Mouse (Mus musculus) monocyte, adult 2 months (primary cell): ENCODE measurements around the gene Acot11.
"Not testable (repeated sequence)": the region's sequence is repeated elsewhere in the genome, so short reads cannot be mapped to it uniquely, and the experiment has no call there.

Experiments used
- DNase-seq, 2 experiments: peaks; one replicate each; pipeline ENCODE4 v3.0.0; 2022; ENCODE audit warnings: low spot score in 2 of 2, low read depth in 1 of 2

Acot11 gene

DNA sequence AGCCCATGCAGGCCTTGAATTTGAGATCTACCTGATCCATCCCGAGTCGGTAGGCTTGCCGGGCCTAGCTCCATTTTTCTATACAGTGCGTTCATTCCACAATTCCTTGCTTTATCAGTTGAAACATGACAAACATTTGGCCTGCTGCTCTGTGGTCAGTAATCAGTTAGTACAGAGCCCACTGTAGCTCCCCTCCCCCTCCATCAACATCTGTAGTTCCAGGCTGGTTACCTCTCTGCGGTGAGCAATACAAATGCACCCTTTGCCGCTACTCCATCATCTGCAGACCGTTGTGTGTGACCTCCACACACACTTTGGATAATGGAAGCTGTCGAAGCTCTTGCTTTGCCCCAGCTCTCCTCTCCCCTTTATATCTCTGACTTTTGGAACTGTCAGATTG lies 6.4 kb upstream of the Acot11 start:
- DNase-seq: no peak

DNA sequence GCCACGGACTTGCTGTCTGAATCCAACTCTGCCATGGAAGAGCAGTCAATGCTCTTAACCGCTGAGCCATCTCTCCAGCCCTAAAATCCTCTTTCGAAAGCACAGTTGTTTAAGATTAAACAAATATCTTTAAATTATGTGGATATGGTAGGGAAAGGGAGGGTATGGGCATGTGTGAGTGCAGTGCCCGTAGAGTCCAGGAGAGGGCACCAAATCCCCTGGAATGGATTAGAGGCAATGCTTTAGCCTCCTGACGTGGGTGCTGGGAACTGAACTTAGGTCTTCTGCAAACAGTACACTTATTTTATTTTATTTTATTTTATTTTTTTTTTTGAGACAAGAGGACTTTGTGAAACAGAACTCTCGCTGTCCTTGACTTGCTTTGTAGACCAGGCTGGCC lies 5.2 kb upstream of the Acot11 start:
- DNase-seq: no peak

DNA sequence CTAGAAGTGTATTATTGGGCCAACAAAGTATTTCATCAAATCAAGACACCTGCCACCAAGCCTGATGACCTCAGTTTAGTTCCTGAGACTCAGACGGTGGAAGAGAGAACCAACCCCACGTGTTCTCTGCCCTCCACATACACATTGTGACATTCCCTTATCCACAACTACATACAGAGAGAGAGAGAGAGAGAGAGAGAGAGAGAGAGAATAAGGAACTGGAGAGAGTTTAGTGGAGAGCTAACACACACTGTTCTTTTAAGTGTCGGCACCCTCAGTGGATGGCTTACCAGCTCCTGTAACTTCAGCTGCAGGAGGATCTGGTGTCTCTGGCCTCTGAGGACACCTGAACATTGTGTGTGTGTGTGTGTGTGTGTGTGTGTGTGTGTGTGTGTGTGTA lies 2.5 kb upstream of the Acot11 start:
- no peak for DNase-seq

DNA sequence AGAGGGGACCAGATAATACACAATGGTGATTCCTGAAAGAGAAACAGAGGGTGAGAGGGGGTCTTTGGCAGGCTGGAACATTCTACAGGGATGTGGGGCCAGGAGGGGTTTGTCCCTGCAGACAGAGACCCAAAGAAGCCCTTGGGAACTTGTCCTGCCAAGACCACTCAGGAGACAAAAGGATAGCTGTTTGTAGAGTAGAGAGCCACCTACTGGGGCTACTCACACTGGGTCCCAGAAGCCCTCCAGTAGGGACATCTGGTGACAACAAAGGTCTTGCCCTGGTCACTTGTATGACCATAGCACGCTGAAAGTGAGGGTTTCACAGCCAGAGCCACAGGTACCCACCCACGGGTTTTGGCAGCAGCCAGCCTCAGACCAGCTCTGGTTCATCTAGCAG lies 1.1 kb upstream of the Acot11 start:
- no peak for DNase-seq

DNA sequence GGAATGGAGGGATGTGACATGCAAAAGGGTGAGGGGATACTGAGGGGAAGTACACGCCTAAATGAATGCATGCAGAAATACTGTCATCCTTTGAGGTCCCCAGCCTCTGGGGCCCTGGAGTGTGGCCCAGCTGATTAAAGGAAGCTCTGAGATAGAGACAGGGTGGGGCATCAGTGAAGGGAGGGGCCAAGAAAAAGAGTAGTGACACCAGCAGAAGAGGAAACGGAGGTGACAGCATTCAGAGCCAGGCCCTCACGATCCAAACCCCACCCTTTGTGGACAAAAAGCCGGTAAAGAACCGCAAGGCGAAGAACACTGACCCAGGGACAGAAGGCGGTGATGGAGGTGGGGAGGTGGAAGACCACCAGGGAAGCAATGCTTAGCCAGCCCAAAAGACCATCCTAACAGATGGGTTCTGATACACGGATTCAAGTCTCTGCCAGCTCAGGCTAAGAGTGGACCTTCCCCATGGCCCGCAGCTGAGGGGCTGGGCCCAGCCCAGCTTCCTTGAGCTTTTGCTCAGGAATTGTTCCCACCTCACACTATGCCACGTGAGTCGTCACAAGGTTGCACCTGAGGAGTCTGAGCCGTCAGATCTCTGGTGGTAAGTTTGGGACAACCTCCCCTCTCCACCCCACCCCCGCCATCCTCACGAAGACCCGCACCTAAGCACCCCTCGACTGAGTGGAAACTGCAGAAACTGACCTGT lies 443 bp downstream of the Acot11 start:
- peak; percentile 37 to 52 for DNase-seq

DNA sequence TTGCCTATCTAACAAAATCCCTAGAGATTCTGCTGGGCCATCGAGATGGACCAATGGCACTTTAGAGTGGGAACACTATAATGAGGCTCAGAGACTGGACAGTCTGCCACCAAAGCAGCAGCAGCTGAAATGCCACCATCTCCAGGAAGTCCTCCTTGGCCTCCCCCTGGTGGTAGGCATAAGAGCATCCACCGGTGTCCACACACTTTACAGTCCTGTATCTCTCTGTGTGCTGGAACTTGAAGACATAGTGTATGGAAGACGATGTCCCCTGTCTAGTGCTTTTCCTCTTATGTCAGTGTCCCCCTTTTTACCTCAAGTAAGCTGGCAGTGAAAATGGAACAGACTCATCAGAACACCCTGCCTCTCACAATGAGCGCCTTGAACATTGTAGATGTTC lies 1.0 kb downstream of the Acot11 start:
- DNase-seq: no peak

DNA sequence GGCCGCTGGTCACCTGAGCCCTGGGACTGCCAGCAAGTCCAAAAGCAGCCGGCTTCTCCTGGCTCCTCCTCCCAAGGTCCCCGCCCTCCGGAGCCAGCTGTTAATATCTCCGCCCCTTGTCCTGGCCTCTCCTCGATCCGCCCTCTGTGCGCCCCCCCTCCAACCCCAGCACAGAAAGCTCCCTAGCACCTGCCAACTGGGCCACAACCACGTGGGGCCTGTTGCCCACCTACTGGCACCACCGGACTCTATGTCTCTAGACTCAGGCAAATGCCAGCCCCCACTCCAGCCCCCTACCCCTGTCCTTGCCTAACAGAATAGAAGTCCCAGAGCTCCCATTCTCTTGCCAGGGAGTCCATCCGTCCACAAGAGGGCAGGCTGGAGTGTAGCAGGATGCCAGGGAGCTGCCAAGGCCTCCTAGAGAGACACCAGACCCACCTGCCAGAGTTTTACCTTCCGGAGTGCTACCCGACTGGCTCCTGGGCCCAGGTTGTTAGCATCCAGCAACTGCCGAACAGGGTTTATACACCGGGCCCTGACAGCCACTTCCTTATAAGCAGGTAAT lies 4.9 kb downstream of the Acot11 start:
- no peak for DNase-seq

DNA sequence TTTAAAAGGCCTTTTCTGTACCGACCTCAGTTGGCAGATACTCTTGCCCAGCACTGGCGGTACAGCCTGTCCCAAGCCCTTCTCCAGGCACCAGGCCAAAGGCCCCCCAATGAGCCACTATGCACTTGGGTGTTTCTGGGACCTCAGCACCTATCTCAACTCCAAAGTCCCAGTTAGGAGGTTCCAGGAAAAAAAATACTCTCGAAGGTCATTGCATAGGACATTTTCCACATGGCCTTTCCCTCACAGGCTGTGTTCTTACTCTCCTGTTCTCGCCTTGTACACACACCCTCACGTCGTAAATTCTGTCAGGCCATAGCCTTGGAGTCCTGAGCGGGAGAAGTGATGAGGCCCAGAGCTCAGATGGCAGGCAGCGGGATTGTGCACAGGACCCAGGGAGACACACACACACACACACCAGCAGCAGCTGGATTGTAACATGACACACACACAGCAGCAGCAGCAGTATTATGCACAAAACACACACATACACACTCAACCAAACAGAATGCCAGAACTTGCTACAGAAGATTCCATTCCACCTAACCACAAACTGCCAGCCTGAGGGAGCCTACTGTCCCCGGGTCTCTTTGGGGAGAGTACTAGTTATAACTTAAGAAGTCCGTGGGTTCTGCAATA lies 5.8 kb downstream of the Acot11 start:
- DNase-seq: no peak

DNA sequence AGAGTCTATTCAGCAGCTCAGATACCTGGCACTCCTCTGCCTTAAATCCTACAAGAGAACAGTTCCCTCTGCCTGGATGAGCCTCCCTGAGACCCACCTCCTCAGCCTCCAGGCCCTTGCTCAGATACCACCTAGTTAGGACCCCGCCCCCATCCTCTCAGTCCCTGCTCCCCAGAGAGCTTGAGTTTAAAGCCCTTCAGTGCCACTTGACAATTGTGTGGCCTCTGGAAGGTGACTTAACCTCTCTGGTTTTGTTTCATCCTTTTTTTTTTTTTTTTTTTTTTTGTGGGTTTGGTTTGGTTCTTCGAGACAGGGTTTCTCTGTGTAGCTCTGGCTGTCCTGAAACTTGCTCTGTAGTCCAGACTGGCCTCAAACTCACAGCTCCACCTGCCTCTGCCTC lies 9.5 kb downstream of the Acot11 start:
- no peak for DNase-seq

DNA sequence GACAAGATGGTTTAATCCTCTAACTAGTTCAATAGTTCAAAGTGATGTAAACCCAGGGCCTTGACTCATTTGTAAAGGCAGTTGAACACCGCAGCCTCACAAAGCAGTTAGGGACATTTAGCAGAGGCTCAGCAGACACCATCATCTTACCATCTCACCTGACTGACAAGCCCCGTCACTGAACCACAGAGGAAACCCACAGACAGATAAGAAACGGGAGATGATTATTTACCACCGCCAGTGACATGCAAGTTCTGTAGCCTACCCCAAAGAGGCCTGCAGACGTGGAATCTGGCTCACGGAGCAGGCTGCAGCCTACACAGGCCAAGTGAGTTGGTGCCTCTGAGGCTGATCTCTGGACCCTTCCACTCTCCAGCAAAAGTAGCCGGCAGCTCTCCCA lies 10.6 kb downstream of the Acot11 start:
- DNase-seq: no peak

DNA sequence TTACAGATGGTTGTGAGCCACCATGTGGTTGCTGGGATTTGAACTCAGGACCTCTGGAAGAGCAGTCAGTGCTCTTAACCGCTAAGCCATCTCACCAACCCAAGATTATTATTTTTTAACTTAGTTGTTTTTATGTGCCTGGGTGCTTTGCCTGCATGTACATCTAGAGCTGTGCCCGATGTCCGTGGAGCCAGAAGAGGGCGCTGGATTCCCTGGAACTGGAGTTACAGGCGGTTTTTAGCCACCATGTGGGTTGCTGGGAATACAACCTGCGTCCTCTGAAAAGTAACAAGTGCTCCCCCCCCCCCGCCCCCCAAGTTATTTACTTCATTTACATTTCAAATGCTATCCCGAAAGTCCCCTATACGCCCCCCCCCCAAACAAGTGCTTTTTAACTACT lies 11.0 kb downstream of the Acot11 start:
- not testable (repeated sequence) for DNase-seq

DNA sequence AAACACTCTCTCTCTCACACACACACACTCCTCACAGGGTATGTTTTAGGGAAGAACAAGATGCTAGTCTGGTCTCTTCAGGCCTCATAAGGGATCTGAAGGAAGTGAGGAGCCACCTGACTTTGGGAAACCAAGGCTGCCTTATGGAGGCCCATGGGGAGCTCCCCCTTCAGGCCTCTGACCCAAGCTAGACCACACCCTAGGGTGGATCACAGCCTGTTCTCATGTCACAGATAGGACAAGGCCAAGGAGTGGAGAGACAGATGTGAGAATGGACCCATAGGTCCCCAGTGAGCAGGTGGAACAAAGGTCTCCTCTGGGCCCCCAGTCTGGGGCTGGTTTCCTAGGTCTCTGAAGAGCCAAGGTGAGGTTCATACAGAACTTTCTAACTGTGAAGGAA lies 12.5 kb downstream of the Acot11 start:
- DNase-seq: no peak

DNA sequence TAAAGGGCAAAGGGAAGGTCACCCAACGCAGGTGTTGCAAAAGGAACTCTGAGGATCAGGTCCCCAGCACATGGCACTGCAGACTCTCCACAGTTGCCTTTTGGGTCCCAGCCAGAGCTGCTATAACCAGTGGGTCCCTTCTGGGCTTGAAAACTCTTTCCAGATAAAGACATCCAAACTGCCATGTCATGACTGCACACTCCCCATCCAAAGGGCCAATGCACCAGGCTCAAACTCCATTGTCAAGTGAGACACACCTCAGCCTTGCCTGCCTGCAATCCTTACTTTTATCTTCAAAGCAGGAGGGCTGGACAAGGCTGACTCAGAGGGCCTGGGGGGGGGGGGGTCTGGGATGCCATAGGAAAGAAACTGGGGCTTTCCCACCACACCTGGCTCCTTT lies 13.9 kb downstream of the Acot11 start:
- no peak for DNase-seq

DNA sequence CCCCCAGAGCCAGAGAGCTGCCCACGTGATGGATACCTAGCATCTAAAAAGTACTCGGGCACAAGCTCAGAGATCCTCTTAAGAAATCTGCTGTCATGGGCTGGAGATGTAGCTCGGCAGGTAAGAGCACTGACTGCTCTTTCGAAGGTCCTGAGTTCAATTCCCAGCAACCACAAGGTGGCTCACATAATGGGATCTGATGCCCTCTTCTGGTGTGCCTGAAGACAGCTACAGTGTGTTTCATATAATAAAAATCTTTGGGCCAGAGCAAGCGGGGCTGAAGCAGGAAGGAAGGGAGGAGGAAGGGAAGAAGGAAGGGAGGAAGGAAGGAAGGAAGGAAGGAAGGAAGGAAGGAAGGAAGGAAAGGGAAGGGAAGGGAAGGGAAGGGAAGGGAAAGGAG lies 14.6 kb downstream of the Acot11 start:
- DNase-seq: not testable (repeated sequence)

DNA sequence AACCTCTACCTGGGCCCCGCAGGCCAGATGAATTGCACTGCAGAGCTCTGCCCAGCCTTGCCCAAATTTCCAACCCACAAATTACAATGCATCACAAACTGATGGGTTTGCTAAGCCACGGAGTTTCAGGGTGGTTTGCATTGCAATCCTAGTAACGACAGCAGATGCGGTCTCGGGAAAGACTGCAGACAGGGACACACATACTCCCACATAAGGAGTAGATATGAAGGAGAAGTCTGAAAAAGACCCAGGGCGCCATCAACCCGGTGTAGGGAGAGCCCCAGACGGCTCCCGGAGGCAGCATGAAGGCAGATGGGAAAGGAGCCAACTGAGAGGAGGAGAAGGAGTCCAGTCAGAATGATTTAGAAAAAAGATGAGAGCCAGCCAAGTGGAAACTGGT lies 15.1 kb downstream of the Acot11 start:
- no peak for DNase-seq

DNA sequence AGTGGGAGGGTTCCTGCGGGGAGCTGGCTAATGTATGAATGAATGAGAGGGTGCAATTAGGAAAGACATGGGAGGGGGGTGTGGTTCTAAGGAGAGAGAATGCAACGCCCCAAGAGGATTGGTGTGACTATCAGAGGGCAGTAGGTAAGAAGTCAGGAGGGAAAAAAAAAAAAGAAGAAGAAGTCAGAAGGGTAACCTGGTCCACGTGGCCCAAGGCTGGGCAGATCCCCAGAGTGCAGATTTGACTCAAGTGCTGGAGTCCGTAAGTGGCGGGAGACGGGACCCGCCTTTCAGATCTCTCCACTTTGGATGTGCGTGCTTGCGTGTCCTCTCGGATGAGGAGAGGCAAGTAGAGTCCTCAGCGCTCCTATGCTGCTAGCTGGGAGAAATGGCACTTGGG lies 16.2 kb downstream of the Acot11 start:
- DNase-seq: no peak

DNA sequence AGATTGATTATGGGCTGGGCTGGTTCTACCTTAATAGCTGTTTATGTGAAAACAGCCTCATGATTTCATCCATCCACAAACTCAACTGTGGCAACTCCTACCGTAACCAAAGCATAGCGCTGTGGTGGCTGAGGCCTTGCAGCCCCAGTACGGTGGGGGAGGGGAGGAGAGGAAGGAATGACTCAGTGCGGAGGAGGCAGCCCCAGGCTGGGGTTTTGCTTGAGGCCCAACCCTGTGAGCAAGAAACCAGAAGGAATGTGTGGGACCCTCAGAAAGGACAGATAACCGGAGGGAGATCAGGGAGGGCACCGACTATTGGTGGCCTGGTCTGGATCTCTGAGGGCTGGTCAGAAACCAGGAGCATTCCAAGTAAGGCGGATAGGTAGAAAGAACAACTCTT lies 17.0 kb downstream of the Acot11 start:
- no peak for DNase-seq

DNA sequence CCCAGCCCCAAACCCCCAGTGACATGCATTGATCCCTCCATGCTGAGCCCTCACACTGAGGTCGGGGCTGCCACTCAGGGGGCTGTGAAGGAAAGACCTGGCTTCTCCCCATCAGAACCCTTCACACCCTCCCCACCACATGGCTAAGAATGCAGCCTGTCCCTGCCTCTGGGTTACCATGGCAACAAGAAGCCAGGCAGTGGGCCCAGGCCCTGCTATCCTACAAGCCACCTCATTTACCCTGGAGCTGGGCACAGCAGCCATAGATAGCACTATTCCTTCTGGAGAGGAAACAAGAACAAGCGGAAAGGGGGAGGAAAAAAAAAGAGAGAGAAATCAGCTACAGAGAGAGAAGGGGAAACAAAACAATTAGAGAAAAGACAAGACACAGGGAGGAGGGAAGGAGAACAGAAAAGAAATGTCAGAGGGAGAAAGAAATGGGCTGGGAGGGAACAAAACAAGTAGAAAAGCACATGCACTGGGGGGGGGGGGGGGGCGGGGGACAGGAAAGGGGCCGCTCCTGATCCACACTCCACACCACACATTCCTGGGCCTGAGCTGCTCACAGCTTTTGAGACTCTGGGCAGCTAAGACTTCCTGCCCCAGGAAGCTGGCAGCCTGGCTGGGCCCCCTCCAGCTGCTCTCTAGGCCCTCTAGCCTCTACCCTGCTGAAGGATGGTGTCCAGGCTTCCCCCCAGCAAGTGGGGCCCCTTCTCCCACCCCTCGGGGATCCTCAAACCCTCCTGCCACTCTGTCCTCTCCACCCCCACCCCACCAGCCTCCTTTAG lies 18.9 kb downstream of the Acot11 start:
- DNase-seq: no peak

DNA sequence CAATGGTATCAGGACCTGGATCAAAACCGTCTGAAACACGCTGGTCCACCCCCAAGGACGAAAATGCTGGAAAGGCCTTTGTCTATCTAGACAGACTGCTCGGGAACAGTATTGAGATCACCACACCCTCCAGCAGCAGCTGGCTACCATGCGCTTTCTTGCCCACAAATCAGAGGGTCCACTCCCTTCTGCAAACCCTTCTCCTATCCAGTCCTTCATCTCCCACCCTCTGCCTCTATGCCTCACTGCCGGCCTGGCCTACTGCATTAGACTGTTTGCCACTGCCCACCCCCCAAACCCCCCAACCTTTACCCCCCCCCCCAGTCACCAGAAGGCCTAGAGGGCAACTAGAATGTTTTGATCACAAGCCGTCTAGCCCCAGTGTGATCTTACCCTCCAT lies 19.5 kb downstream of the Acot11 start:
- DNase-seq: no peak

DNA sequence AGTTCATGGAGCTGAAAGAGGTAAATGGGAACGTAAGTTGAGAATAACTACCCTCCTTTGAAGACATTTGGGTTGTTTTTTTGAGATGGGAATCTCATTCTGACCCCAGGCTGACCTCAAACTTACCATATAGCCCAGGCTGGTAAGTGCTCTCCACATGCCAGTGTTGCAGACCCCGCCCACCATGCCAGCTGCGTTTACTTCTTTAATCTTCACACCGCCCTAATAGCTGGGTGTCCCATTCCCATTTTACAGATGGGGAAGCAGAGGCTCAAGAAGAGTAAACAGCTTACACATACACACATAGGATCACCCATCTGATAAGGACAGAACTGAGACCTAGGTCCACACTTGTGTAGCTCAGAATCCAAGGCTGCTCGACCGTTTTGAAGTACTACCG lies 20.0 kb downstream of the Acot11 start:
- no peak for DNase-seq

DNA sequence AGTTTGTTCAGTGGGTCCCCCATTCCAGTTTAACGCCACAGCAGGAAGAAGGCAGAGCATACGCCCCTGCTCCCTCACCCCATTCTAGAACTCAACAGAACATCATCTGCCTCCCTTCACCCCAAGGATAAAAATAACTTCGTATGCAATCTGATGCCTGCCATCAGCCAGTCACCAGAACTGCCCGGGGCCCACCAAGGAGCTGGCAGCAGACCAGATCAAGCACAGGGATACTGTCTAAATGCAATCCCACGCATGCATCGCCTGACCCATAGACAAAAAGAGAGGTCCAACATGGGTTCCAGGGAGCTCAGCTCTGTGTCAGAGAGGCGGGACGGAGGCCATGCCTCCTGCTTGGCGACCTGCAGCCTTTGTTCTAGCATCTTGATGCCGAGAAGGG lies 21.7 kb downstream of the Acot11 start:
- no peak for DNase-seq

DNA sequence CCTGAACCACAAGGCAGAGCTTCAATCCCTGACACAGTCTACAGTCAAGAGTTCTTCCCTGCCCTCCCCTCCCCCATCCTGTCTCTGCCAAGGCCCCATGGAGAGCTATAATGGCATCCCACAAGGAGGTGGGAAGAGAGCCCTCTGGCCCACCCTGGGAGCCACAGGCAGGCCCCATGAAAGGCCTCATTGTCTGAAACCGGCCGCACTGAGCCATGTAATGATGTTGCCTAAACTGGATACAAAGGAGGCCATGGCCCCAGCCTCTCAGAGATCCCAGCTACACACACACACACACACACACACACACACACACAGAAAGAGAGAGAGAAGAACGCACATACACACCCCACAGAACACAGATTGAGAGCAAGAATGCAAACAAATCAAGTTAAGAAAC lies 24.8 kb downstream of the Acot11 start:
- no peak for DNase-seq
